22 mouse cellular contexts compared by ENCODE assay signal in the genomic region with DNA sequence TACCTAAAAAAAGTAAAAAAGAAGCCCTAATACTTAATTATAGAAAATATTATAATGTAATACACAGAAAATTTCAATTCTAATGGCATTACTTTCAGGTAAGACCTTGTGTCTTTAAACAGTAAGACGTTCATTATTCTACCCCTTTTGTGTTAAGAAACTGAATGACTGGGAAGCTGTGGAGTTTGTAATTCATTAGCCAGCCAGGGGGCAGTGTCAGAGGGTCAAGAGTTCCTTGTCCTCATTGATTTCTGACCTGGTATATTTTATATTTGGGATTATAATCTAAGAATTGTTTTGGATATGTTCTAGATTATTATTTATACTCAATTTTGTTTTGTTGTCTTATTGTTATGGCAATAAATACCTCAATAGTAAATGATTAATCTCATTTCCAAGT. TPM values are rescaled to one million over a fixed set of nuclear protein-coding genes. Genes with fewer than 3 reads are reported as not detected.
DNase-seq lines count a peak whose midpoint lies in the region; ATAC-seq and TF ChIP-seq lines count a peak whose summit lies in the region.
"Had no signal": no experiment of that assay in that cellular context is flagged by ENCODE, and none has a peak within 500 bp of the region (broad histone marks: within the 10 kb centered on the region; RNA-seq: fewer than 3 reads in every experiment).

No protein-coding gene starts in this region.

- no peak overlapping the region for H3K27ac ChIP-seq in kidney, adult 2 months (ENCODE audit: insufficient read depth, low read depth, low read length)
- H3K27ac ChIP-seq in kidney, embryonic 14.5 days (ENCODE audit: low read depth, low read length) = no peak overlapping the region
- no peak overlapping the region for H3K27ac ChIP-seq in liver, adult 2 months (replicated peaks; ENCODE audit: insufficient read depth, low read depth, low read length)
- H3K27ac ChIP-seq in forebrain, embryonic 15.5 days (replicated peaks) = no peak overlapping the region
- H3K27ac ChIP-seq: forebrain, embryonic 13.5 days; hindbrain, embryonic 10.5 days; limb, embryonic 10.5 days; liver, embryonic 13.5 days; neural tube, embryonic 15.5 days had no signal

- no peak for ATAC-seq in kidney, embryonic 14.5 days (ENCODE audit: low FRiP score, low TSS enrichment)
- ATAC-seq in forebrain, embryonic 15.5 days (replicated peaks) = no peak
- ATAC-seq: forebrain, embryonic 13.5 days had no signal

- no peaks in the 10 kb centered on the region for H3K36me3 ChIP-seq in kidney, adult 2 months (ENCODE audit: control insufficient read depth, insufficient read depth, low read length)
- H3K36me3 ChIP-seq in kidney, embryonic 14.5 days (ENCODE audit: control insufficient read depth, insufficient read depth, low read length) = no peaks in the 10 kb centered on the region; the same call in 1 of the 2 replicates
- H3K36me3 ChIP-seq in liver, adult 2 months (ENCODE audit: control insufficient read depth, insufficient read depth, low read length) = peaks cover 3% of the 10 kb centered on the region; the same call in 1 of the 2 replicates
- peaks cover 5% of the 10 kb centered on the region for H3K36me3 ChIP-seq in E14TG2a.4 (ENCODE audit: insufficient read depth, low read length)
- no peaks in the 10 kb centered on the region for H3K36me3 ChIP-seq in forebrain, embryonic 15.5 days
- H3K36me3 ChIP-seq: neural tube, embryonic 15.5 days had no signal

- no peak for TF ChIP-seq CTCF in kidney, adult 2 months (conservative IDR thresholded peaks at IDR 0.05; ENCODE audit: insufficient read depth, insufficient read length, low read depth, low read length)
- TF ChIP-seq CTCF in liver, adult 2 months (IDR thresholded peaks at IDR 0.05; ENCODE audit: low read depth, low read length) = no peak
- TF ChIP-seq CTCF in E14TG2a.4 (conservative IDR thresholded peaks at IDR 0.05; ENCODE audit: low read length) = peak; percentile 16; the same call in 1 of the 2 replicates

- no peaks in the 10 kb centered on the region for H3K9me3 ChIP-seq in kidney, embryonic 14.5 days (ENCODE audit: control insufficient read depth, low read length)
- no peaks in the 10 kb centered on the region for H3K9me3 ChIP-seq in E14TG2a.4 (ENCODE audit: low read length)
- no peaks in the 10 kb centered on the region for H3K9me3 ChIP-seq in forebrain, embryonic 15.5 days
- H3K9me3 ChIP-seq: forebrain, embryonic 13.5 days; G1E; hindbrain, embryonic 10.5 days; limb, embryonic 10.5 days; liver, embryonic 13.5 days; neural tube, embryonic 15.5 days had no signal

- no peak overlapping the region for H3K9ac ChIP-seq in kidney, embryonic 14.5 days (ENCODE audit: low read depth, low read length)
- H3K9ac ChIP-seq in liver, adult 2 months (ENCODE audit: low read depth, low read length) = no peak overlapping the region
- H3K9ac ChIP-seq in forebrain, embryonic 15.5 days (replicated peaks) = no peak overlapping the region
- H3K9ac ChIP-seq: forebrain, embryonic 13.5 days; liver, embryonic 13.5 days; neural tube, embryonic 15.5 days had no signal

- H3K4me3 ChIP-seq in kidney, adult 2 months (ENCODE audit: insufficient read depth, low read depth, low read length) = no peak overlapping the region
- no peak overlapping the region for H3K4me3 ChIP-seq in kidney, embryonic 14.5 days (ENCODE audit: low read length)
- no peak overlapping the region for H3K4me3 ChIP-seq in liver, adult 2 months (ENCODE audit: insufficient read depth, low read depth, low read length)
- no peak overlapping the region for H3K4me3 ChIP-seq in E14TG2a.4 (replicated peaks; ENCODE audit: low read length)
- H3K4me3 ChIP-seq in forebrain, embryonic 15.5 days = no peak overlapping the region
- H3K4me3 ChIP-seq: forebrain, embryonic 13.5 days; hindbrain, embryonic 10.5 days; limb, embryonic 10.5 days; liver, embryonic 13.5 days; myocyte; neural tube, embryonic 15.5 days had no signal

- H3K27me3 ChIP-seq in kidney, adult 2 months (replicated peaks; ENCODE audit: control insufficient read depth, insufficient read depth, low read length) = no peaks in the 10 kb centered on the region
- no peaks in the 10 kb centered on the region for H3K27me3 ChIP-seq in kidney, embryonic 14.5 days (ENCODE audit: control insufficient read depth, insufficient read depth, low read length)
- H3K27me3 ChIP-seq in liver, adult 2 months (ENCODE audit: control insufficient read depth, insufficient read depth, low read length) = no peaks in the 10 kb centered on the region
- no peaks in the 10 kb centered on the region for H3K27me3 ChIP-seq in E14TG2a.4 (ENCODE audit: insufficient read depth, low read length)
- no peaks in the 10 kb centered on the region for H3K27me3 ChIP-seq in forebrain, embryonic 15.5 days
- H3K27me3 ChIP-seq: forebrain, embryonic 13.5 days; liver, embryonic 13.5 days; neural tube, embryonic 15.5 days had no signal

- no peaks in the 10 kb centered on the region; the same call in 1 of the 2 replicates for H3K4me1 ChIP-seq in kidney, adult 2 months (ENCODE audit: control insufficient read depth, insufficient read depth, low read length)
- 0 out of 2 replicates have a peak, but pooled peaks cover 4% of the 10 kb centered on the region for H3K4me1 ChIP-seq in kidney, embryonic 14.5 days (ENCODE audit: control insufficient read depth, insufficient read depth, low read length)
- peaks cover 6% of the 10 kb centered on the region; the same call in 1 of the 2 replicates for H3K4me1 ChIP-seq in liver, adult 2 months (ENCODE audit: control insufficient read depth, insufficient read depth, low read length)
- H3K4me1 ChIP-seq in E14TG2a.4 (replicated peaks; ENCODE audit: low read depth, low read length) = peaks cover 24% of the 10 kb centered on the region
- H3K4me1 ChIP-seq in forebrain, embryonic 15.5 days = peaks cover 8% of the 10 kb centered on the region

- WGBS in kidney, adult 2 months = 29% methylated on average over 1 of the region's 1 CpGs
- 53% methylated on average over 1 of the region's 1 CpGs for WGBS in kidney, embryonic 14.5 days
- WGBS in liver, adult 2 months = 17% methylated on average over 1 of the region's 1 CpGs
- WGBS in forebrain, embryonic 15.5 days = 25% methylated on average over 1 of the region's 1 CpGs

- TF ChIP-seq POLR2A in kidney, adult 2 months (IDR thresholded peaks at IDR 0.05; ENCODE audit: low read depth, low read length) = no peak
- TF ChIP-seq POLR2A in liver, adult 2 months (IDR thresholded peaks at IDR 0.05; ENCODE audit: extremely low read depth, insufficient read depth, low read length) = no peak

- peak; percentile 43 for DNase-seq in kidney, adult 2 months
- peak; percentile 55 for DNase-seq in liver, adult 2 months (ENCODE audit: extremely low read depth, low read depth, low spot score)
- no peak for DNase-seq in liver
- DNase-seq in kidney, postnatal 25 days = peak; percentile 32 to 41
- no peak for DNase-seq in cerebellum, adult 11-12 months
- DNase-seq: adrenal gland, postnatal 36 days; cerebellum, adult 18-20 months; gastrocnemius, postnatal 36 days; liver, embryonic 13.5 days; midbrain, embryonic 14.5 days; right cerebral cortex, postnatal 14 days; spleen, adult 18-20 months; thymus, adult 18-20 months had no signal

- H3K79me2 ChIP-seq in liver, adult 2 months (ENCODE audit: control insufficient read depth, insufficient read depth, low read length) = peaks cover 10% of the 10 kb centered on the region; the same call in 1 of the 2 replicates

- no peak overlapping the region for H3K4me2 ChIP-seq in kidney, embryonic 14.5 days (replicated peaks; ENCODE audit: low read depth, low read length)
- no peak overlapping the region for H3K4me2 ChIP-seq in forebrain, embryonic 15.5 days (replicated peaks)
- H3K4me2 ChIP-seq: forebrain, embryonic 13.5 days; liver, embryonic 13.5 days; neural tube, embryonic 15.5 days had no signal

RNA-seq across cellular contexts. Expression of gene Rfx7, which starts 5.0 kb away (rescaled TPM):
- polyA plus RNA-seq in kidney, adult 2 months (2012; rRNA removed) = 5.9 and 6.4 TPM in 2 replicates
- polyA plus RNA-seq in kidney, embryonic 14.5 days (2014; fragmentation: Nextera tagmentation; extraction: Ambion mirVana) = 20.3 and 24.2 TPM in 2 replicates
- 5.4 and 6.7 TPM in 2 replicates for total RNA-seq in liver, adult 2 months (2014; rRNA removed)
- 2.3 and 3.3 TPM in 2 replicates for polyA plus RNA-seq in liver, adult 2 months (2012; rRNA removed)
- polyA plus RNA-seq in forebrain, embryonic 15.5 days (2015; fragmentation: Nextera tagmentation; extraction: Ambion mirVana) = 16.7 and 16.9 TPM in 2 replicates

RNA-seq across cellular contexts. Expression of gene Tex9, which starts 45.1 kb away (rescaled TPM):
- 3.0 and 3.4 TPM in 2 replicates for polyA plus RNA-seq in kidney, adult 2 months (2012; rRNA removed)
- 48.5 and 48.9 TPM in 2 replicates for polyA plus RNA-seq in kidney, embryonic 14.5 days (2014; fragmentation: Nextera tagmentation; extraction: Ambion mirVana)
- total RNA-seq in liver, adult 2 months (2014; rRNA removed) = 1.0 and 1.8 TPM in 2 replicates
- polyA plus RNA-seq in liver, adult 2 months (2012; rRNA removed) = 0.22 and 0.35 TPM in 2 replicates
- polyA plus RNA-seq in forebrain, embryonic 15.5 days (2015; fragmentation: Nextera tagmentation; extraction: Ambion mirVana) = 39.9 and 40.2 TPM in 2 replicates

Comparison
In these comparisons a context has a peak if more than half of its experiments do, and no peak if none do; other contexts are left out.
1. DNase-seq: peak in kidney, adult 2 months (single experiment), liver, adult 2 months (single experiment) and kidney, postnatal 25 days (2 of 2); none in liver (single experiment) and cerebellum, adult 11-12 months (single experiment).